Mouse (Mus musculus) megakaryocyte, embryonic 14.5 days (primary cell): ENCODE results near the gene Isyna1.

Source experiments
- FLI1 ChIP-seq: IDR thresholded peaks from 2 replicates; pipeline ENCODE4 v1.6.1; 2012; ENCODE audit warnings: low read length, inconsistent platforms, mixed read lengths
- GATA1 ChIP-seq: IDR thresholded peaks from 3 replicates; pipeline ENCODE4 v1.6.1; 2012; ENCODE audit warnings: mixed read lengths, low read length, inconsistent platforms, borderline replicate concordance

GRCm38 (mm10) chr8:70645501-70646224 lies 51.5 kb downstream of the Isyna1 start:
- TF ChIP-seq GATA1 = no peak
- TF ChIP-seq FLI1 = no peak
